Mouse (Mus musculus): ENCODE results near the gene Cfap77.

DNA sequence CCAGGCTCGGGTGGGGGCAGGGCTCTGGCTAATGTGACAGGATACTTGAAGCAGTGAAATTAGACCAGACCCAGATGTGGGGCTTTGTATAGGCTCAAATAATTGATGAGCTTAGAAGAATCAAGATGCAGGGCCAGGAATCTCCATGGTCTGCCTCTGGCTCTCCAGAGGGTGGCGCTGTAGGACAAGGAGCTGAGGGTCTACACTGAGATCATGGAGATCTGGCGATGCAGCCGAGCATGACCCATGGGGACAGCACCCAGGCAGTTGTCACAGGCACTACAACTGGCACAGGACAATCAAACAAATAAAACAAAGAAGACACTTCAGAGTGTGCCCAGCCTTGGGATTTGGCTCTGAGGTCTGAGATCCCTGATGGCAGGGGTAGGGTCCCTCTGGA, 131.0 kb downstream of the Cfap77 start:
- TF ChIP-seq GATA1 (IDR thresholded peaks at IDR 0.05; ENCODE audit: borderline replicate concordance, low read length): no peak
- no peak for TF ChIP-seq FLI1 (IDR thresholded peaks at IDR 0.05; ENCODE audit: low read length)

All from megakaryocyte, embryonic 14.5 days (primary cell).